Mouse (Mus musculus) kidney, adult 2 months (tissue): ENCODE measurements around the gene Otop2. TPM values are rescaled to one million over a fixed set of nuclear protein-coding genes. Genes with fewer than 3 reads are reported as not detected.

ENCODE experiments used
- DNase-seq: peaks from one replicate; pipeline ENCODE4 v3.0.0; 2021
- H3K27ac ChIP-seq: fragments of 200-500 bp; 2 replicates; pipeline ENCODE4 v1.5.1; 2012; ENCODE audit warnings: low read depth, low read length, control low read depth, inconsistent platforms; ENCODE audit not compliant: insufficient read depth
- H3K27me3 ChIP-seq: fragments of 200-500 bp; replicated peaks from 2 replicates; pipeline ENCODE4 v1.6.1; 2012; ENCODE audit warnings: mild to moderate bottlenecking, moderate library complexity, low read length, inconsistent platforms; ENCODE audit not compliant: control insufficient read depth, insufficient read depth
- H3K36me3 ChIP-seq: fragments of 200-500 bp; 2 replicates; pipeline ENCODE4 v1.6.1; 2012; ENCODE audit warnings: mild to moderate bottlenecking, moderate library complexity, low read length, inconsistent platforms; ENCODE audit not compliant: control insufficient read depth, insufficient read depth
- H3K4me1 ChIP-seq: fragments of 200-500 bp; 2 replicates; pipeline ENCODE4 v1.6.1; 2011; ENCODE audit warnings: low read length; ENCODE audit not compliant: control insufficient read depth, insufficient read depth
- H3K4me3 ChIP-seq: fragments of 200-500 bp; 2 replicates; pipeline ENCODE4 v1.5.1; 2011; ENCODE audit warnings: mild to moderate bottlenecking, low read depth, low read length, control low read depth; ENCODE audit not compliant: insufficient read depth
- CTCF ChIP-seq: fragments of 200-500 bp; conservative IDR thresholded peaks from 2 replicates; pipeline ENCODE4 v1.5.1; 2011; ENCODE audit warnings: low read depth, mild to moderate bottlenecking, control low read depth, low read length, moderate library complexity, mixed read lengths; ENCODE audit not compliant: insufficient read depth, insufficient read length
- POLR2A ChIP-seq: fragments of 200-500 bp; IDR thresholded peaks from one replicate; pipeline ENCODE4 v1.6.1; 2011; ENCODE audit warnings: low read depth, low read length, control low read depth
- WGBS: fragments of 180-500 bp; shearing (Covaris S2); methylation state at CpG from one replicate; pipeline ENCODE4 v1.1.7; 2018; 5-methylcytosine and 5-hydroxymethylcytosine counted together
- polyA plus RNA-seq: library from polyadenylated mRNA; depleted of rRNA; stranded (reverse); fragments of >200 nt; gene quantifications from 2 replicates; pipeline ENCODE4 v1.2.3, GENCODE M21; 2012

Gene Otop2
- polyA plus RNA-seq, 1 experiment: not detected

- DNase-seq: no peak
- no peaks in the 10 kb centered on the region for H3K4me1 ChIP-seq
- no peaks in the 10 kb centered on the region for H3K36me3 ChIP-seq
- H3K4me3 ChIP-seq: no peak overlapping the region
- H3K27ac ChIP-seq: no peak overlapping the region
- H3K27me3 ChIP-seq: no peaks in the 10 kb centered on the region
- 74% methylated on average over 9 of the region's 9 CpGs for WGBS
- no peak for TF ChIP-seq POLR2A
- TF ChIP-seq CTCF: no peak
These were observed 23.5 kb upstream of the Otop2 start for GRCm38 (mm10) chr11:115283486-115283765.

- no peaks in the 10 kb centered on the region for H3K36me3 ChIP-seq
- no peak overlapping the region for H3K4me3 ChIP-seq
- H3K4me1 ChIP-seq: no peaks in the 10 kb centered on the region
- TF ChIP-seq CTCF (no peak), POLR2A (no peak)
- H3K27ac ChIP-seq: no peak overlapping the region
- no peaks in the 10 kb centered on the region for H3K27me3 ChIP-seq
- WGBS: 81% methylated on average over 12 of the region's 12 CpGs
- no peak for DNase-seq
These were observed 22.9 kb upstream of the Otop2 start for GRCm38 (mm10) chr11:115283891-115284620.

GRCm38 (mm10) chr11:115285282-115285681 is 21.7 kb upstream of the Otop2 start:
- H3K27ac ChIP-seq: no peak overlapping the region
- H3K4me3 ChIP-seq: no peak overlapping the region
- H3K27me3 ChIP-seq: no peaks in the 10 kb centered on the region
- TF ChIP-seq POLR2A: no peak
- TF ChIP-seq CTCF: no peak
- DNase-seq: no peak
- no peaks in the 10 kb centered on the region for H3K36me3 ChIP-seq
- WGBS: 31% methylated on average over 4 of the region's 4 CpGs
- H3K4me1 ChIP-seq: no peaks in the 10 kb centered on the region

GRCm38 (mm10) chr11:115286201-115286993 is 20.6 kb upstream of the Otop2 start:
- TF ChIP-seq POLR2A: no peak
- no peak for TF ChIP-seq CTCF
- Histone ChIP-seq H3K36me3 (no peaks in the 10 kb centered on the region), H3K4me3 (no peak overlapping the region), H3K27me3 (no peaks in the 10 kb centered on the region), H3K4me1 (no peaks in the 10 kb centered on the region), H3K27ac (no peak overlapping the region)
- no peak for DNase-seq
- WGBS: 69% methylated on average over 19 of the region's 19 CpGs

- Histone ChIP-seq H3K4me3 (no peak overlapping the region), H3K4me1 (no peaks in the 10 kb centered on the region), H3K27ac (no peak overlapping the region), H3K27me3 (no peaks in the 10 kb centered on the region), H3K36me3 (no peaks in the 10 kb centered on the region)
- TF ChIP-seq CTCF: no peak
- no peak for TF ChIP-seq POLR2A
- DNase-seq: no peak
- 96% methylated on average over 5 of the region's 5 CpGs for WGBS
These were observed 19.6 kb upstream of the Otop2 start for GRCm38 (mm10) chr11:115287386-115287785.

GRCm38 (mm10) chr11:115288305-115288704 is 18.7 kb upstream of the Otop2 start:
- WGBS: 93% methylated on average over 2 of the region's 2 CpGs
- Histone ChIP-seq H3K27ac (no peak overlapping the region), H3K27me3 (no peaks in the 10 kb centered on the region), H3K4me1 (no peaks in the 10 kb centered on the region), H3K4me3 (no peak overlapping the region), H3K36me3 (no peaks in the 10 kb centered on the region)
- no peak for TF ChIP-seq CTCF
- TF ChIP-seq POLR2A: no peak
- DNase-seq: no peak

- Histone ChIP-seq H3K4me1 (0 out of 2 replicates have a peak, but pooled peaks cover 2% of the 10 kb centered on the region), H3K27me3 (no peaks in the 10 kb centered on the region), H3K36me3 (no peaks in the 10 kb centered on the region), H3K27ac (no peak overlapping the region), H3K4me3 (no peak overlapping the region)
- 66% methylated on average over 8 of the region's 8 CpGs for WGBS
- DNase-seq: peak; percentile 42
- TF ChIP-seq POLR2A: no peak
- no peak for TF ChIP-seq CTCF
These were observed 17.1 kb upstream of the Otop2 start for GRCm38 (mm10) chr11:115289885-115290284.
